Mouse (Mus musculus) kidney, postnatal 14 days (tissue): ENCODE data around the gene Ly9.

ENCODE experiments used
- DNase-seq: peaks from one replicate; pipeline ENCODE4 v3.0.0; 2022; ENCODE audit warnings: mixed read lengths

Gene Ly9

GRCm38 (mm10) chr1:171568436-171568835, 38.8 kb downstream of the Ly9 start:
- DNase-seq, result no peak

- DNase-seq, result peak; percentile 42
These were observed 40.4 kb downstream of the Ly9 start for GRCm38 (mm10) chr1:171566777-171567176.

GRCm38 (mm10) chr1:171565888-171566287, 41.3 kb downstream of the Ly9 start:
- no peak for DNase-seq

- peak; percentile 5 for DNase-seq
These were observed 43.0 kb downstream of the Ly9 start for GRCm38 (mm10) chr1:171564247-171564646.

- DNase-seq, result no peak
These were observed 44.2 kb downstream of the Ly9 start for GRCm38 (mm10) chr1:171563042-171563441.

GRCm38 (mm10) chr1:171561639-171562225, 45.5 kb downstream of the Ly9 start:
- no peak for DNase-seq

GRCm38 (mm10) chr1:171561200-171561599, 46.0 kb downstream of the Ly9 start:
- no peak for DNase-seq

GRCm38 (mm10) chr1:171560262-171560661, 46.9 kb downstream of the Ly9 start:
- no peak for DNase-seq

- DNase-seq, result no peak
These were observed 48.3 kb downstream of the Ly9 start, which contains the start of gene Cd244a for GRCm38 (mm10) chr1:171558898-171559297. Cd244a (plus strand) TSS chr1:171559193.

GRCm38 (mm10) chr1:171558407-171558806, 48.8 kb downstream of the Ly9 start:
- no peak for DNase-seq

GRCm38 (mm10) chr1:171556366-171556765, 50.8 kb downstream of the Ly9 start:
- DNase-seq, result no peak

GRCm38 (mm10) chr1:171553359-171554341, 53.6 kb downstream of the Ly9 start:
- DNase-seq, result no peak

- no peak for DNase-seq
These were observed 55.0 kb downstream of the Ly9 start for GRCm38 (mm10) chr1:171552230-171552629.

GRCm38 (mm10) chr1:171551326-171551725, 55.9 kb downstream of the Ly9 start:
- no peak for DNase-seq

GRCm38 (mm10) chr1:171540694-171541093, 66.5 kb downstream of the Ly9 start:
- no peak for DNase-seq
